Mouse (Mus musculus) layer of hippocampus, postnatal 10 days (tissue): ENCODE data around the gene Mxd3. TPM values are rescaled to one million over a fixed set of nuclear protein-coding genes. Genes with fewer than 3 reads are reported as not detected.

Experiments
- DNase-seq, 2 experiments: peaks; one replicate each; pipeline ENCODE4 v3.0.0; 2021; ENCODE audit warnings: low spot score in 2 of 2
- long read RNA-seq: library from polyadenylated mRNA; stranded (forward); transcript quantifications from one replicate; pipeline ENCODE4 v2.0.0, GENCODE M21; 2023
- total RNA-seq, 2 experiments: library from RNA; stranded (reverse); gene quantifications; 2 replicates each; pipeline ENCODE4 v1.2.3; 2021

Mxd3 gene
- total RNA-seq: 1 to 10 TPM; 2.4 to 2.9 TPM
- long read RNA-seq, partial matches to known transcripts: 1 of 7 reads
- long read RNA-seq, other reads (novel, unspliced or antisense): 1 of 7 reads

GRCm38 (mm10) chr13:55329683-55330566 is at the start of gene Mxd3:
Gene Mxd3, minus strand, starts transcription at chr13:55329823.
- peak; percentile 85 to 86 for DNase-seq

GRCm38 (mm10) chr13:55378907-55379580 is 49.4 kb upstream of the Mxd3 start:
- no peak for DNase-seq

GRCm38 (mm10) chr13:55375877-55376276 is 46.3 kb upstream of the Mxd3 start:
- DNase-seq: no peak

- DNase-seq: no peak
These were observed 44.7 kb upstream of the Mxd3 start for GRCm38 (mm10) chr13:55374206-55374924.

- no peak for DNase-seq
These were observed 42.1 kb upstream of the Mxd3 start for GRCm38 (mm10) chr13:55371740-55372139.

GRCm38 (mm10) chr13:55371007-55371681 is 41.5 kb upstream of the Mxd3 start:
- DNase-seq: peak in 1 of 2 experiments; percentile 29

- DNase-seq: no peak
These were observed 40.6 kb upstream of the Mxd3 start for GRCm38 (mm10) chr13:55370234-55370633.

- no peak for DNase-seq
These were observed 40.0 kb upstream of the Mxd3 start, which contains the start of gene Rgs14 for GRCm38 (mm10) chr13:55369531-55370114. Gene Rgs14, plus strand, starts transcription at chr13:55369732.

GRCm38 (mm10) chr13:55368401-55368800 is 38.8 kb upstream of the Mxd3 start:
- DNase-seq: no peak

- DNase-seq: peak; percentile 92 to 94
These were observed 32.9 kb upstream of the Mxd3 start, which contains the start of gene Lman2 for GRCm38 (mm10) chr13:55362453-55363060. Gene Lman2, minus strand, starts transcription at chr13:55362783.

GRCm38 (mm10) chr13:55361974-55362452 is 32.4 kb upstream of the Mxd3 start:
- DNase-seq: no peak

- DNase-seq: no peak
These were observed 31.5 kb upstream of the Mxd3 start for GRCm38 (mm10) chr13:55361145-55361544.

GRCm38 (mm10) chr13:55346745-55347144 is 17.1 kb upstream of the Mxd3 start:
- no peak for DNase-seq

- DNase-seq: no peak
These were observed 14.7 kb upstream of the Mxd3 start for GRCm38 (mm10) chr13:55344286-55344685.

GRCm38 (mm10) chr13:55342469-55342868 is 12.8 kb upstream of the Mxd3 start:
- no peak for DNase-seq

GRCm38 (mm10) chr13:55339259-55339658 is 9.6 kb upstream of the Mxd3 start:
- no peak for DNase-seq

- peak in 1 of 2 experiments; percentile 21 for DNase-seq
These were observed 8.8 kb upstream of the Mxd3 start for GRCm38 (mm10) chr13:55338131-55339054.

- no peak for DNase-seq
These were observed 7.8 kb upstream of the Mxd3 start for GRCm38 (mm10) chr13:55337341-55337975.
